Mouse (Mus musculus): ENCODE measurements at regions not wholly inside any gene's neighbourhood (a gene's known extent, or its start where the extent isn't known, plus 50 kb on each side); places are given as distances from the start of the nearest gene placed in this dataset.

- DNase-seq (ENCODE audit: extremely low spot score), result no peak
Measured at GRCm38 (mm10) chr16:13041356-13041755, 68.1 kb upstream of the Ercc4 start.

DNA sequence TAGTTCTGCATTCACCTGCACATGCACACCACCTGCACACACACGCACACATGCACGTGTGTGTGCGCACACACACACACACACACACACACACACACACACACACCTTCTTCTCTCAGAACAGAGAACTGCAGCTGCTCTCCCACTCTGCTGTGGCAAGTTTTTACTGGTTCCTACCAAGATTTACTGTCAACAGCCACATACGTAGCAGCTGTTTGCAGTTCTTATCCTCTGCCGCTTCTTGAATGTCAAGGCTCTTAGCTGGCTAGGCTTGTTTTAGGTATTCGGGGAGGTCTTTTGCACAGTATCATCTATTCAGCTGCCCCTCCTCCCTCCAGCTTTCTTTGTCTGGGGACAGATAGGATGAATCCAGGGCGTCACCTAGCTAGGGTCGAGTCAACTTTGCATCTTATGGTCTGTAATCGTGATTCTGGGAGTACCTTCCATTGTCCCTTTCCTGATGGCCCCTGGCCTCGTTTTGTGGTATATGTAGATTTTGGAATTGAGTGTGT lies 64.3 kb upstream of the Ercc4 start:
- no peak for DNase-seq (ENCODE audit: extremely low spot score)

GRCm38 (mm10) chr16:13046366-13047120 lies 62.9 kb upstream of the Ercc4 start:
- no peak for DNase-seq (ENCODE audit: extremely low spot score)

- no peak for DNase-seq (ENCODE audit: extremely low spot score)
Measured at GRCm38 (mm10) chr16:13049321-13049720, 60.2 kb upstream of the Ercc4 start.

GRCm38 (mm10) chr16:13050225-13050892 lies 59.1 kb upstream of the Ercc4 start:
- DNase-seq (ENCODE audit: extremely low spot score), result no peak

GRCm38 (mm10) chr16:13054956-13055355 lies 54.5 kb upstream of the Ercc4 start:
- no peak for DNase-seq (ENCODE audit: extremely low spot score)
